Mouse (Mus musculus) midbrain, embryonic 10.5 days (tissue): ENCODE results near the gene Dnajc16. TPM values are rescaled to one million over a fixed set of nuclear protein-coding genes. Genes with fewer than 3 reads are reported as not detected.

Experiments used
- DNase-seq: peaks from one replicate; pipeline ENCODE4 v3.0.0-alpha.2; 2017; ENCODE audit warnings: low spot score
- H3K27ac ChIP-seq: fragments of 300-500 bp; sonication (generic); replicated peaks from 2 replicates; pipeline ENCODE4 v1.5.1; 2016; ENCODE audit warnings: mild to moderate bottlenecking
- H3K27me3 ChIP-seq: fragments of 300-500 bp; sonication (generic); 2 replicates; pipeline ENCODE4 v1.6.1; 2016; ENCODE audit warnings: low read depth, mild to moderate bottlenecking; ENCODE audit not compliant: poor library complexity, severe bottlenecking
- H3K36me3 ChIP-seq: fragments of 300-500 bp; sonication (generic); 2 replicates; pipeline ENCODE4 v1.6.1; 2016; ENCODE audit warnings: mild to moderate bottlenecking, moderate library complexity
- H3K4me1 ChIP-seq: fragments of 300-500 bp; sonication (generic); 2 replicates; pipeline ENCODE4 v1.6.1; 2016
- H3K4me3 ChIP-seq: fragments of 300-500 bp; sonication (generic); 2 replicates; pipeline ENCODE4 v1.5.1; 2016; ENCODE audit warnings: mild to moderate bottlenecking, moderate library complexity
- H3K9me3 ChIP-seq: fragments of 300-500 bp; sonication (generic); replicated peaks from 2 replicates; pipeline ENCODE4 v1.6.1; 2016; ENCODE audit warnings: mild to moderate bottlenecking
- WGBS: fragments of 180-500 bp; shearing (Covaris S2); methylation state at CpG from one replicate; pipeline ENCODE4 v1.1.7; 2016; 5-methylcytosine and 5-hydroxymethylcytosine counted together
- polyA plus RNA-seq: library from polyadenylated mRNA; unstranded; fragments of >200 nt; fragmentation: Nextera tagmentation; extraction: Ambion mirVana; gene quantifications from 2 replicates; pipeline ENCODE4 v1.2.1, GENCODE M21; 2016

Gene Dnajc16
- polyA plus RNA-seq, 1 experiment from 2014 or later = 4.4 TPM

DNA sequence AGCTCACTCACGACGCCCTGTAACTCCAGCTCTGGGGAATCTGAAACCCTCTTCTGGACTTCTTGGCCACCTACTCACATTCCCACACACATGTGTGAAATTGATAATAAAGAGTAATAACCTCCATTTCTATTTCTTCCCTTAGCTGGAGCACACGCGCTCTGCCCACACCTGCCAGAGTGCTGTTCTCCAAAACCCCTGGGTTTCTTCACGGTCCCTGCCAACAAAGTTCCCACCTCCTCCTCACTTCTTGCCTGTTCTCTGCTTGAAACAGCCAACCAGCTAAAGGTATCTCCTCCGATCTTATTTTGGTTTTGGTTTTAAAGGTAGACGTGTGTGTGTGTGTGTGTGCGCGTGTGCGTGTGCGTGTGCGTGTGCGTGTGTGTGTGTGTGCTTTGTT, 60.3 kb downstream of the Dnajc16 start:
- no peak overlapping the region for H3K4me3 ChIP-seq
- H3K27ac ChIP-seq = no peak overlapping the region
- H3K36me3 ChIP-seq = no peaks in the 10 kb centered on the region
- WGBS = 89% methylated on average over 13 of the region's 13 CpGs
- H3K27me3 ChIP-seq = no peaks in the 10 kb centered on the region
- no peak for DNase-seq
- H3K9me3 ChIP-seq = no peaks in the 10 kb centered on the region
- H3K4me1 ChIP-seq = peaks cover 13% of the 10 kb centered on the region

DNA sequence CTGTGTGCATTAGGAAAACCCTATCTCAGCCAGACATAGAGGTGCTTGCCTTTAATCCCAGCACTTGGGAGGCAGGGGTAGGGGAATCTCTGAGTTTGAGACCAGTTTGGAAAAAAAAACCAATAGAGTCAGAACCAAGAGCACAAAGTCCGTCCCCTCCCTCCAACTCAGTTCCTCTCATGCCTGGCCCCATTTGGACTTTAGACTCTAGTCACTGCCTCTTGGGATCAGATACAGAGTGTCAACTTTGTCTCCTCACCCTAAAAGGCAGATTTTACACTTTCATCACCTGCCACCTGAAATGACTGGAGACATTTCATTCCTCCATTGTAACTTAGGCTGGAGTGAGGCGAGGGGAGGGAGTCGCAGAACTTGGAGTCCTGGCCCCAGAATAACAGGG, 61.5 kb downstream of the Dnajc16 start:
- Histone ChIP-seq H3K4me1 (peaks cover 2% of the 10 kb centered on the region), H3K27ac (no peak overlapping the region), H3K4me3 (no peak overlapping the region), H3K36me3 (no peaks in the 10 kb centered on the region), H3K9me3 (no peaks in the 10 kb centered on the region), H3K27me3 (no peaks in the 10 kb centered on the region)
- 81% methylated on average over 3 of the region's 3 CpGs for WGBS
- DNase-seq = no peak

DNA sequence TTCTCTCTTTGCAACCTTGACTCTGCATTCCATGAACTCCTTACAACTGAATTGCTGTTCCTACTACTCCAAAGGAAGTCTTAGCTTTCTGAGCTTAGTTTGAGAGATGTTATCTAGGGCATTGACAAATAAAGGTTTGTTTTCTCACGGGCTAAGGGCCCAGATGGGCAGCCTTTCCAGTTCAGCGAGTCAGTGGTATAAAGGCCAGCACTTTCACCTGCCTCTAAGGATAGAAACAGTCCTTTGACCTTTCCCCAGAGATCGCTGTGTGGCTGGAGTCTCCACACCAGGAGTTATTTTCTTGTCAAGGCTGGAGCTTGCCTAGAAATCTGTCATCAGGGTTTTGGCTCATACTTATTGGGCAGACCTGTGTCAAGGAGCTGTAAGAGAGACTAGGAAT, 65.0 kb downstream of the Dnajc16 start:
- Histone ChIP-seq H3K27ac (no peak overlapping the region), H3K36me3 (peaks cover 4% of the 10 kb centered on the region), H3K4me3 (no peak overlapping the region), H3K27me3 (no peaks in the 10 kb centered on the region), H3K9me3 (no peaks in the 10 kb centered on the region), H3K4me1 (peaks cover 31% of the 10 kb centered on the region)
- no peak for DNase-seq
- WGBS = 72% methylated on average over 3 of the region's 3 CpGs

DNA sequence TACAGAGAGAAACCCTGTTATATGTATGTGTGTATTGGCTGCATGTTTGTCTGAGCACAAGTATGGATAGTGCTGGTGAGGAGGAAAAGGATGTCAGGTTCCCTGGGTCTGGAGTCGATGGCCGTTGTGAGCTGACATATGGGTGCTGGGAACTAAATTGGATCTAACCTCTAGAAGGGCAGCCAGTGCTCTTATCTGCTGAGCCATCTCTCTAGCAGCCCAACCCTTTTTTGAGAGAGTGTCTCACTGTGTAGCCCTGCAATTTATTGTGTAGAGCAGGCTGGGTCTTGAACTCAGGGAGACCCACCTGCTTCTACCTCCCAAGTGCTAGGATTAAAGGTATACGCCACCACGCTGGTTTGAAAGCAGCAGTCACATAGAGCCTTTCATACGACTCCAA, 65.5 kb downstream of the Dnajc16 start:
- Histone ChIP-seq H3K36me3 (peaks cover 9% of the 10 kb centered on the region), H3K9me3 (no peaks in the 10 kb centered on the region), H3K4me1 (peaks cover 35% of the 10 kb centered on the region), H3K27ac (no peak overlapping the region), H3K4me3 (no peak overlapping the region), H3K27me3 (no peaks in the 10 kb centered on the region)
- no peak for DNase-seq
- WGBS = 86% methylated on average over 5 of the region's 5 CpGs

DNA sequence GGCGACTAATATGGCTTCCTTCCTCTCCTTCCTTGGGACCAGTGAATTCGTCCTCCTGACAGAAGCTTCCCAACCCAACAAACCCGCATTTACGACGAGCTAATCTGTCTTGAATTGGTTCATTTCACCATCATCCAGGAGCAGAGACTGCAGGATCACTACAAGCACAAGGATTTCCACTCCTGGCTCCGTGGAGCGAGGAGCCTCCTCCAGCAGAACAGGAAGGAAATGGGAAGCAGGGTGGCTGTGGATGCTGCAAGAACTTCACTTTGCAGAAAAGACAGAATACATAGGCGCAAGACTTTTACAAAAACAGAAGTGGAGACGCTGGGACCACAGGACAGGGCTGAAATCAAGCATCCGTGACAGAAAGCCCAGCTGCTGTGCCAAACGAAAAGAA, 66.1 kb downstream of the Dnajc16 start:
- Histone ChIP-seq H3K27me3 (no peaks in the 10 kb centered on the region), H3K27ac (no peak overlapping the region), H3K36me3 (peaks cover 16% of the 10 kb centered on the region), H3K4me3 (no peak overlapping the region), H3K9me3 (no peaks in the 10 kb centered on the region), H3K4me1 (peaks cover 35% of the 10 kb centered on the region)
- no peak for DNase-seq
- 73% methylated on average over 11 of the region's 11 CpGs for WGBS

DNA sequence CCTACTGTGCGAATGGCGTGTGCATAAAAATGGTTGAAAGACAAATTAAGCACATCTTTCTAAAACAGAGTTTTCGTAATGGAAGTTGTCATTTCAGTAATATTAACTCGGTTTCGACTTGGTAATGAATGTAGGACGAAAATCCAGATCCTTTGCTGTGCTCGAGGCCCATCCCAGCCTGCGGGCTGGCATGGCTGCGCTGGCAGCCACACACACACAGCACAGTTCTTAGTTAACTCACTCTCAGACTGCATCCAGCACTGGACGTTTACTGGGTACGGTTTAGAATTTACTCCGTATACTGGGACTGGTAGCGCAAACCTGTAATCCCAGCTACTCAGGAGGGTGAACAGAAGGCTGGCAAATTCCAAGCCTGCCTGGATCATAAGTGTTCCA, 67.1 kb downstream of the Dnajc16 start:
- Histone ChIP-seq H3K36me3 (peaks cover 18% of the 10 kb centered on the region), H3K4me1 (peaks cover 35% of the 10 kb centered on the region), H3K4me3 (peak overlapping the region; percentile 100), H3K9me3 (no peaks in the 10 kb centered on the region), H3K27me3 (no peaks in the 10 kb centered on the region), H3K27ac (peak overlapping the region; percentile 95)
- 11% methylated on average over 13 of the region's 13 CpGs for WGBS
- no peak for DNase-seq

DNA sequence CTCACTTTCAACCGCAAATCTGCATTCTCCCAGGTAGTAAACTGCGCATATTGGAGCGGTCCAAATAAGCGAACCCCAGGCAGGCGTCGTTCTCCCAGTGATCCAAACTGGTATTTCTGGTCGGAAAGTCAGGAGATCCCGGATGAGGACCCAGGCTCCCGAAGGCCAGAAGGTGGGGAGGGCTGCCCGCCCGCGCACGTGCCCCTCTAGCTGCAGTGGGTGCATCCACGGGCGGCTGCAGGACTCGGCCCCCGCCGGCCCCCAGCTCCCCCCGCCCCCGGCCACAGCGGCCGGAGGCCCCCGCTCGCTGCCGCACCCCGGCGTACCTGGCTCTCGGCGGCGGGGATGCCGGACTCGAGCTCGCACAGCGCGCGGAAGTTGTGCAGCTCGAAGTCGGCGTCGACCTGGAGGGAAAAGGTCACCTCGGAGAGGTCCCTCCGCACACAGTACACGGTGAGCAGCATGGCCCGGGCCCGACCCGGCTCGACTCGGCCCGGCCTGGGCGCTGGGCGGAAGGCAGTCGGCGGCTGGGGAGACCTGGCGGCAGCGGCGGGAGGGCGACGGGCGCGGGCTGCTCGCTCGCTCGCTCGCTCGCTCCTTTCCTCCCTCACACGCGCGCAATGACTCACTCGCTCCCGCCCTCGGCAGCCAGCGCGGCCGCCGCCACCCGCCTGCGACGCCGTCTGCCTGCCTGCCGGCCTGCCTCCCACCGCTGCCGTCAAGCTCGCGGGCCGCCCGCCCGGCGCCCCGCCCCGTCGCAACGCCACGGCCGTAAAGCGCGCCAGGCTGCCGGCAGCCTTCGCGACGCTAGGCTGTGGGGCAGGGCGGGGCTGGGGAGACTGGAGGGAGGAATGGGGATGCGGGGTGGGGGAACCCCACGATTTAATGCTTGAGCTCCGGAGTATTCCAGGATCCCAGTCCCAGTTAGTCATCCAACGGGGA, 67.7 kb downstream of the Dnajc16 start, which contains the start of gene Ddi2:
Gene Ddi2, minus strand, starts transcription at position 689 of the 942 bp plus-strand sequence.
- Histone ChIP-seq H3K27me3 (no peaks in the 10 kb centered on the region), H3K9me3 (no peaks in the 10 kb centered on the region), H3K36me3 (peaks cover 18% of the 10 kb centered on the region), H3K4me1 (peaks cover 35% of the 10 kb centered on the region), H3K4me3 (peak within 1 kb of the TSS; percentile 100), H3K27ac (peak within 1 kb of the TSS; percentile 95)
- WGBS = under 1% methylated on average over 104 of the region's 105 CpGs
- peak; percentile 89 for DNase-seq

DNA sequence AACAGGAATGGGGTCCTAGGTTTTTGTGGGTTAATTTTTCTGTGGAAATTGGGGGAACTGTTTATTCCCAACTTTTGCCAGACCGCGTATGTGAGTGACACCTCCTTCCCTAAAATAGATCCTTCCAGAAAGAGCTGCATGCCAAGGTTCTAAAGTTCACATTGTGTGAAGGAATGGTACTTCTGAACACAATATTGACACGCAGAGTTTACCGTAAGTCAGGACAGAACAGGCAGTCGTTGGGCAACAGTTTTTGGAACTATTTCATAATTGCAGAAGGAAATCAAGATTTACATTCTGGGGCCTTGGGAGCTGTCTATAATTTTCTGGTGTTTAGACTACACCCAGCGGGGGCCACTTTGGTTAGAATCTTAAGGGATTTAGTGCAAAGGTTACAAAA, 68.8 kb downstream of the Dnajc16 start:
- H3K4me3 ChIP-seq = peak overlapping the region; percentile 100

DNA sequence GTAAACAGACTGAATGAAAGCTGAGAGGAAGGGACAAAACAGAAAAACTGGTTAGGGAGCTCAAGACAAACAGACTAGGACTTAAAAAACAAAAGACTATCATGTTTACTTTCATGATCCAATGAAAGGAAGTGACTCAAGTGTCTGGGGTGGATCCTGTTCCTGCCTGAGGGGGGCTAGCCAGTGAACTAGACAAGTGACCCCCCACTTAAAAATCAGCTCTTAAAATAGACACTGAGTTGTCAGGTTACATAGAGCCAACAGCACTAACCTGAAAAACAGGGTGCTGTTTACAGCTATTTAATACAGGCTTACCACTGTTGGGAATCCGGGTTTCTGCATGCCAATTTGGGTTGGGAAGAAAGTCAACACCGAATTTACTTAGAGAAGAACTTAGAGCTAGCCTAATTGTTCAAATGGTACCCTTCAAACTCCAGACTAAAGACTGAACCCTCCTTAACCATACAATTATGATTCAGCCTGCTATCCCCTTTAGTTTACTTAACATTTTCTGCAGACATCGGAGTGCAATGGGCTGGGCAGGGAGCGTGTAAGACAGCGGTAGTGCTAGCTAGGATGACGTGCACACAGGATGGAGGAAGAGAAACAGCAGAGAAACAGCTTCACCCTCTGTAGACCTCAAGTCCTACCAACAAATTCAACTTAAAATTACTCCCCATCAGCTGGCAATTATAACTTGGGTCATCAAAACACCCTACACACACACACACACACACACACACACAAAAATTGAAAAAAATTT, 69.8 kb downstream of the Dnajc16 start:
- no peaks in the 10 kb centered on the region for H3K9me3 ChIP-seq
- DNase-seq = no peak
- no peak overlapping the region for H3K27ac ChIP-seq
- WGBS = 88% methylated on average over 6 of the region's 6 CpGs
- H3K27me3 ChIP-seq = no peaks in the 10 kb centered on the region
- peaks cover 35% of the 10 kb centered on the region for H3K36me3 ChIP-seq
- peaks cover 35% of the 10 kb centered on the region for H3K4me1 ChIP-seq
- peak overlapping the region; percentile 100 for H3K4me3 ChIP-seq

More for the DNA sequence above, 68.8 kb downstream of the Dnajc16 start:
- 84% methylated on average over 6 of the region's 6 CpGs for WGBS
- no peak for DNase-seq
- Histone ChIP-seq H3K27ac (no peak overlapping the region), H3K36me3 (peaks cover 25% of the 10 kb centered on the region), H3K27me3 (no peaks in the 10 kb centered on the region), H3K9me3 (no peaks in the 10 kb centered on the region), H3K4me1 (peaks cover 35% of the 10 kb centered on the region)

DNA sequence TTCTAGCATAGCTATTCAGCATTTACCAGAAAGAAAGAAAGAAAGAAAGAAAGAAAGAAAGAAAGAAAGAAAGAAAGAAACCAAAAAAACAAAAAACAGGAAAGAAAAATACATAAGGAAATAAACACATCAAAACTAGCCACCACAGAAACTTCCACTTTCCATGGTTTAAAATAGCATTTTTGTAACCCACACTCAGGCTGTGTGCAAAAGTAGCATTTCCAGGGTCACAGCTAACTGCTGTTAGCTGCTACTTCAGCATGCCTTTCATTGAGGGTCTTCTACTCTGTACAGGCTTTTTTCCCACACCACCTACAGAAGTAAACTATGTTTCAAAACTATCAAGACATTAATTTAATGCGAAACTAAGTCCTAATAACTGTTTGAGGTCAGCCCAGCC, 71.4 kb downstream of the Dnajc16 start:
- WGBS = 88% methylated on average over 1 of the region's 1 CpGs
- H3K36me3 ChIP-seq = peaks cover 38% of the 10 kb centered on the region
- no peak for DNase-seq
- no peaks in the 10 kb centered on the region for H3K9me3 ChIP-seq
- no peak overlapping the region for H3K4me3 ChIP-seq
- no peak overlapping the region for H3K27ac ChIP-seq
- no peaks in the 10 kb centered on the region for H3K27me3 ChIP-seq
- H3K4me1 ChIP-seq = peaks cover 39% of the 10 kb centered on the region

DNA sequence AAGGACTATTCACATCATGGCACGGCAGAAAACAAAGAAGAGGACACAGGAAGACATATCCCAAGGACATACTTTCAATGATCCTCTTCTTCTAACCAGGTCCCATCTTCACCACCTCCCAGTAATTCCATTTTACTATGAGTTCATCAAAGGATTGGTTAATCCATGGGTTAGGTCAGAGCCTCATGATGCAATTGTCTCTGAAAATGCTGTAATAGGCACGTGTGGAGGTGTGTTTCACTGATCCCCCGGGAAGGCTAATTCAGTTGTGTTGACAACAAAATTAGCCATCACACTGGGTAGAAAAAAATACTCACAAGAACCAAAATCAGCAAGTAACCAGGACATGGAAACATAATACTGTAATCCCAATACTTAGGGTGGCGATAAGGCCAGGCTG, 73.1 kb downstream of the Dnajc16 start:
- no peak overlapping the region for H3K27ac ChIP-seq
- no peaks in the 10 kb centered on the region for H3K9me3 ChIP-seq
- H3K36me3 ChIP-seq = peaks cover 55% of the 10 kb centered on the region
- no peak overlapping the region for H3K4me3 ChIP-seq
- peaks cover 27% of the 10 kb centered on the region for H3K4me1 ChIP-seq
- no peaks in the 10 kb centered on the region for H3K27me3 ChIP-seq
- 91% methylated on average over 4 of the region's 4 CpGs for WGBS
- no peak for DNase-seq

DNA sequence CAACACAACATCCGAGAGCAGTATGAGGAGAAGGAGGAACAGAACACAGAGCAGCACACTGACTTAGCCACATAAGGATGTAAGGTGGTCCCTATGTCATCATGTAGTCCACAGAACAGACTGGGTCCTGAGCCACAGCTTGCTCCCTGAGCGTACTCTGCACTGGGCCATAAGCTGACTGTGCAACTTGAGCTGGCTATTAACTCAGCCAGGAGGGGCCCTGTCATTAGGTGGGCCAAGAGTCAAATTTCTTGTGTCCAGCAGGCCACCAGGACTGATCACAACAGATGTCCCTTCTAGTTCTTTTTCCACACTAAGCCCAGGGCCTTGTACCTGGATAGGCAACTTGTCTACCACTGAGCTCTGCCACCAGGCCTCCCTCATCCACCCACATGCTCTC, 75.7 kb downstream of the Dnajc16 start:
- Histone ChIP-seq H3K27me3 (no peaks in the 10 kb centered on the region), H3K4me3 (no peak overlapping the region), H3K4me1 (peaks cover 4% of the 10 kb centered on the region; the same call in 1 of the 2 replicates), H3K9me3 (no peaks in the 10 kb centered on the region), H3K36me3 (peaks cover 69% of the 10 kb centered on the region), H3K27ac (no peak overlapping the region)
- WGBS = 81% methylated on average over 2 of the region's 2 CpGs
- DNase-seq = no peak
